Mouse (Mus musculus) hematopoietic multipotent progenitor cell, adult 10-12 weeks (in vitro differentiated cells): ENCODE data around the gene Doxl2. TPM values are rescaled to one million over a fixed set of nuclear protein-coding genes. Genes with fewer than 3 reads are reported as not detected.

Experiments
- polyA plus RNA-seq: library from polyadenylated mRNA; stranded (reverse); fragments of >175 nt; gene quantifications from 2 replicates; pipeline ENCODE4 v1.2.3, GENCODE M21; 2012; ENCODE audit warnings: low replicate concordance

Gene Doxl2
- not detected in 2 replicates for polyA plus RNA-seq

GRCm38 (mm10) chr6:48974663-48975062, at the start of gene Doxl2:
TSS of gene Doxl2 (plus strand) at chr6:48974963.

GRCm38 (mm10) chr6:48929595-48929994, 45.2 kb upstream of the Doxl2 start, which contains the start of gene 1600015I10Rik:
TSS of gene 1600015I10Rik (plus strand) at chr6:48929895.

GRCm38 (mm10) chr6:48986444-48986990, 11.8 kb downstream of the Doxl2 start, which contains the start of gene Svs1:
TSS of gene Svs1 (plus strand) at chr6:48986861.

Other genes with a start within 250 kb of the Doxl2 start
- gene Gimap1, start 235.9 kb upstream of the Doxl2 start, polyA plus RNA-seq, result 154 and 203 TPM in 2 replicates
- 71.0 and 148 TPM in 2 replicates for gene Gimap5, start 228.8 kb upstream of the Doxl2 start, polyA plus RNA-seq
- 218 and 606 TPM in 2 replicates for gene Gimap3, start 204.1 kb upstream of the Doxl2 start, polyA plus RNA-seq
- 25.8 and 154 TPM in 2 replicates for gene Tmem176a, start 134.0 kb upstream of the Doxl2 start, polyA plus RNA-seq
- 18.0 and 42.7 TPM in 2 replicates for gene Tmem176b, start 133.5 kb upstream of the Doxl2 start, polyA plus RNA-seq
- gene Aoc1, start 102.1 kb upstream of the Doxl2 start, polyA plus RNA-seq, result not detected in 2 replicates
- gene 1600015I10Rik, start 45.1 kb upstream of the Doxl2 start, polyA plus RNA-seq, result not detected in 2 replicates
- not detected in 2 replicates for gene Svs1, start 11.9 kb downstream of the Doxl2 start, polyA plus RNA-seq
- not detected in 2 replicates for gene Gpnmb, start 61.6 kb downstream of the Doxl2 start, polyA plus RNA-seq
- gene Malsu1, start 98.8 kb downstream of the Doxl2 start, polyA plus RNA-seq, result 23.5 and 51.1 TPM in 2 replicates
- gene Igf2bp3, start 240.0 kb downstream of the Doxl2 start, polyA plus RNA-seq, result 0.05 and 0.11 TPM in 2 replicates